Mouse (Mus musculus) embryonic facial prominence, embryonic 15.5 days (tissue): ENCODE results near the gene Zdhhc21. TPM values are rescaled to one million over a fixed set of nuclear protein-coding genes. Genes with fewer than 3 reads are reported as not detected.

ENCODE experiments used
- ATAC-seq: fragments of 200-750 bp; cut with Nextera tagmentation; 2 replicates; pipeline ENCODE4 v1.8.0; 2017; ENCODE audit warnings: low read depth, moderate TSS enrichment; ENCODE audit not compliant: insufficient number of reproducible peaks, low FRiP score, low TSS enrichment
- H3K27ac ChIP-seq: fragments of 300-500 bp; sonication (generic); replicated peaks from 2 replicates; pipeline ENCODE4 v1.5.1; 2015; ENCODE audit warnings: mild to moderate bottlenecking, inconsistent platforms
- H3K27me3 ChIP-seq: fragments of 300-500 bp; sonication (generic); 2 replicates; pipeline ENCODE4 v1.6.1; 2015; ENCODE audit warnings: inconsistent platforms
- H3K36me3 ChIP-seq: fragments of 300-500 bp; sonication (generic); 2 replicates; pipeline ENCODE4 v1.6.1; 2015; ENCODE audit warnings: mild to moderate bottlenecking, inconsistent platforms
- H3K4me1 ChIP-seq: fragments of 300-500 bp; sonication (generic); 2 replicates; pipeline ENCODE4 v1.6.1; 2015; ENCODE audit warnings: inconsistent platforms
- H3K4me2 ChIP-seq: fragments of 300-500 bp; sonication (generic); replicated peaks from 2 replicates; pipeline ENCODE4 v1.6.1; 2015; ENCODE audit warnings: mild to moderate bottlenecking, inconsistent platforms
- H3K4me3 ChIP-seq: fragments of 300-500 bp; sonication (generic); replicated peaks from 2 replicates; pipeline ENCODE4 v1.5.1; 2015; ENCODE audit warnings: mild to moderate bottlenecking, inconsistent platforms
- H3K9ac ChIP-seq: fragments of 300-500 bp; sonication (generic); 2 replicates; pipeline ENCODE4 v1.6.1; 2015; ENCODE audit warnings: inconsistent platforms
- H3K9me3 ChIP-seq: fragments of 300-500 bp; sonication (generic); replicated peaks from 2 replicates; pipeline ENCODE4 v1.6.1; 2016; ENCODE audit warnings: inconsistent platforms
- WGBS: fragments of 180-500 bp; shearing (Covaris S2); methylation state at CpG from one replicate; pipeline ENCODE4 v1.1.7; 2015; 5-methylcytosine and 5-hydroxymethylcytosine counted together
- polyA plus RNA-seq: library from polyadenylated mRNA; unstranded; fragments of >200 nt; fragmentation: Nextera tagmentation; extraction: Ambion mirVana; gene quantifications from 2 replicates; pipeline ENCODE4 v1.2.1, GENCODE M21; 2015

Gene Zdhhc21
- polyA plus RNA-seq, 1 experiment from 2014 or later = 15.2 TPM

DNA sequence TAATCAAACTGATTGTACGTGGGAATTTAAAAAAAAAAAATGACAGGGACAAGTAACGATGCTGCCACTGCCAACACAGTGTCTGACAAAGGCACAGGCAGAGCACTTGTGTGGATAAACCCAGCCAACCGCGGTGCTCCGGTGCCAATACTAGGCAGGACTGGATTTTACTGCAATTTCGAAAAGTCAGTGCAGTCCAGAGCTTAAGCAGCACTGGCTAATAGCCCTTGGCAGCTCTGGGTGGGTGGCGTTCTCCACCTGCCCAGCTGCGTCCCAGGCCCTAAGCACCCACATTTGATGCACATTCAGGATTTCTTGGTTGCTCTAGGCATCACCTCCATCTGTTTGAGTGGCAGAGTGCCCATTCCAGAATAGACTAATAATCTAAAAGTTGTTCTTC, 3.6 kb upstream of the Zdhhc21 start:
- Histone ChIP-seq H3K27ac (no peak overlapping the region), H3K4me1 (0 out of 2 replicates have a peak, but pooled peaks cover 5% of the 10 kb centered on the region), H3K4me2 (no peak overlapping the region), H3K9ac (no peak overlapping the region), H3K4me3 (no peak overlapping the region), H3K9me3 (no peaks in the 10 kb centered on the region), H3K36me3 (no peaks in the 10 kb centered on the region), H3K27me3 (no peaks in the 10 kb centered on the region)
- ATAC-seq = no peak
- WGBS = 87% methylated on average over 8 of the region's 8 CpGs

GRCm38 (mm10) chr4:82861451-82861850, 1.7 kb upstream of the Zdhhc21 start:
- 92% methylated on average over 2 of the region's 2 CpGs for WGBS
- no peak overlapping the region for H3K9ac ChIP-seq
- H3K27ac ChIP-seq = no peak overlapping the region
- no peaks in the 10 kb centered on the region for H3K36me3 ChIP-seq
- no peak for ATAC-seq
- no peak overlapping the region for H3K4me2 ChIP-seq
- H3K4me3 ChIP-seq = no peak overlapping the region
- no peaks in the 10 kb centered on the region for H3K9me3 ChIP-seq
- 0 out of 2 replicates have a peak, but pooled peaks cover 5% of the 10 kb centered on the region for H3K4me1 ChIP-seq
- no peaks in the 10 kb centered on the region for H3K27me3 ChIP-seq

DNA sequence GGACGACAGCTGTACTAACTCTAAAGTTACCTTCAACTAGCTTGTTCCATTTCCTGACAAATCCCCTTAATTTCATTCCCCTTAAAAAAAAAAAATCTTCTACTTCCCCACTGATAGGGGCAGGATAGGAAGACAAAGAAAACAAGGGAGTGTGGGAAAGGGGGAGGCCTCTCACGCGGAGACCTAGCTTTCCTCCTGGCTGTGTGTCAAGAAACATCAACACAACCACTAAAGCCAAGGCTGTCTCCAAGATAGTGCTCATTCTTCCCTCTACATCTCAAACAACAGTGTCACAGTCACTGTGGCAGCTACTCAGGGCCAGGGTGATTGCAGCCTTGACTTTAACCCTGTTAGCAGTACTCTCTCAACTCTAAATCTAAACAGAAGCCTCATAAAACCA, 808 bp upstream of the Zdhhc21 start:
- Histone ChIP-seq H3K4me2 (no peak overlapping the region), H3K4me3 (no peak overlapping the region), H3K9ac (no peak overlapping the region), H3K9me3 (no peaks in the 10 kb centered on the region), H3K27me3 (no peaks in the 10 kb centered on the region), H3K4me1 (0 out of 2 replicates have a peak, but pooled peaks cover 5% of the 10 kb centered on the region), H3K27ac (no peak overlapping the region), H3K36me3 (no peaks in the 10 kb centered on the region)
- WGBS = 46% methylated on average over 3 of the region's 3 CpGs
- no peak for ATAC-seq

- Histone ChIP-seq H3K27ac (no peak overlapping the region), H3K4me2 (peak overlapping the region; percentile 63), H3K27me3 (no peaks in the 10 kb centered on the region), H3K4me1 (0 out of 2 replicates have a peak, but pooled peaks cover 5% of the 10 kb centered on the region), H3K9ac (no peak overlapping the region), H3K9me3 (no peaks in the 10 kb centered on the region), H3K4me3 (peak overlapping the region; percentile 65), H3K36me3 (no peaks in the 10 kb centered on the region)
- 32% methylated on average over 4 of the region's 4 CpGs for WGBS
- ATAC-seq = no peak; the same call in 1 of the 2 replicates
Measured at GRCm38 (mm10) chr4:82858431-82859010, 1.2 kb downstream of the Zdhhc21 start.

DNA sequence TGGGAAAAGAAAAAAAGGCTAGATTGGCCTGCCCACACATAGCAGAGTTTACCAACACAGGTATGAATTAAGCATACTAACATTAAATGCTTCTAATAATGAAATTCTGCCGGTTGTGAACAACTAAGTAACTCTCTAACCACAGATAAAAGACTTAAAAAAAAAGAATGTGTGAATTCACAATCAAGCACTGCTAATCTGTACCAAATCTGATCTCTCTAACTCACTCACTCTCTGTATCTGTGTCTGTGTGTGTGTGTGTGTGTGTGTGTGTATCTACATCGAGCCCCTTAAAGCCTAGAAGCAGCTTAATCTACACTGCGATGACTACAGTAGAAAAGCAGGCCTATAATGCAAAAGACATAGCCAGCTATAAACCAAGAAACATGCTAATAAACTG, 2.8 kb downstream of the Zdhhc21 start:
- Histone ChIP-seq H3K4me1 (0 out of 2 replicates have a peak, but pooled peaks cover 5% of the 10 kb centered on the region), H3K27me3 (no peaks in the 10 kb centered on the region), H3K4me2 (no peak overlapping the region), H3K9ac (no peak overlapping the region), H3K27ac (no peak overlapping the region), H3K9me3 (no peaks in the 10 kb centered on the region), H3K36me3 (peaks cover 5% of the 10 kb centered on the region; the same call in 1 of the 2 replicates), H3K4me3 (no peak overlapping the region)
- ATAC-seq = no peak
- 83% methylated on average over 3 of the region's 3 CpGs for WGBS

DNA sequence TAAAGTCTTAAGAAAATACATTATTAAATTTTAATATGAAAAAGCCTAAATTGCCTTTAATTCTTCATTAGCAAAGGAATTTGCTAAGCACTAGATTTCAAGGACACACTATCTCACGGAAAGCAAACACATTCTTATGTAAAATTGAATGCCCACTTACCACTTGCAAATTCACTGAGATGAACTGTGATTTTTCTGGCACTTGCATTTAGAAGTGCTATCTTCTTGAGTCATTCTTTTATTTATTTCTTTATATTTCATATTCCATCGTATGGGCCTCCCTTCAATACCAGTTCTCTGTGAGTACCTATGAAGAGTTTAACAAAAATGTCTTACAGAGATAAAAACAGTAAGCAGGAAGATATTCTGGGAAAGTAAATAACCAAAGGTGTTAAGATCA, 5.9 kb downstream of the Zdhhc21 start:
- ATAC-seq = no peak
- 80% methylated on average over 2 of the region's 2 CpGs for WGBS
- no peaks in the 10 kb centered on the region for H3K27me3 ChIP-seq
- H3K4me1 ChIP-seq = peaks cover 4% of the 10 kb centered on the region
- H3K9ac ChIP-seq = no peak overlapping the region
- no peak overlapping the region for H3K4me3 ChIP-seq
- H3K4me2 ChIP-seq = no peak overlapping the region
- H3K36me3 ChIP-seq = peaks cover 5% of the 10 kb centered on the region; the same call in 1 of the 2 replicates
- no peak overlapping the region for H3K27ac ChIP-seq
- no peaks in the 10 kb centered on the region for H3K9me3 ChIP-seq

GRCm38 (mm10) chr4:82848552-82849234, 11.1 kb downstream of the Zdhhc21 start:
- Histone ChIP-seq H3K36me3 (peaks cover 5% of the 10 kb centered on the region; the same call in 1 of the 2 replicates), H3K4me2 (no peak overlapping the region), H3K27ac (no peak overlapping the region), H3K27me3 (no peaks in the 10 kb centered on the region), H3K9ac (no peak overlapping the region), H3K9me3 (no peaks in the 10 kb centered on the region), H3K4me1 (peaks cover 4% of the 10 kb centered on the region), H3K4me3 (no peak overlapping the region)
- WGBS = 58% methylated on average over 5 of the region's 5 CpGs
- ATAC-seq = no peak

DNA sequence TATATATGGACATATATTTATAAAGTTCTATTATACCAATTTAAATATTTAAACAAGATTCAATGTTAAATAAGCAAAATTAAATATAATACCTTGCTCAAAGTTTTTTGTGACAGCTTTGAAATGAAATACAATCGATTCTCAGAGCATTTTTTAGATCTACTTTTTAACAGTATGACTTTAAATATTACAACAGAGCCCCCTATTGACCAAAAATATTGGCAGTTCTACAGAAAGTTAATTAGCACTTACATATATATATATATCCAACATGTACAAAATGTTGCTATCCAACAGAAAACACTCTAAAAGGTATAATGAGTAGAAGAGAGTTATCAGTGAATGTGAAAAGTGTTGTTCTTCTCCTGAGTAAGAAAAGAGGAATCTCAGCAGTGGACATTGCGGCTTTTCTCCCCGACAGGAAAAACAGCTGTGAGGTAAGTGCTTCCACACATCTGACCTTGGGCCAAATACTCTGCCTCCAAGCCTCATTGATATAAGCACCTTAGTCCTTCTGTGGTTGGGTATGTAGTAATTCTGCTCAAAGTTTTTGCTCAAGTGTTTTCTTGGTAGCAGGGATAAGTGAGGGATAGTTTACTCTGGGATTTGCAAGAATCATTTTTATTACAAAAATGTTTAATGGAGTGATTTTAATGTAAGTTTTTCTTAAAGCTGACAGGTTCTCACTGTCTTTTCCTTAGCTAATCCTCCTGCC, 22.1 kb downstream of the Zdhhc21 start:
- Histone ChIP-seq H3K27ac (no peak overlapping the region), H3K27me3 (no peaks in the 10 kb centered on the region), H3K36me3 (peaks cover 21% of the 10 kb centered on the region), H3K4me3 (no peak overlapping the region), H3K9ac (no peak overlapping the region), H3K9me3 (no peaks in the 10 kb centered on the region), H3K4me2 (no peak overlapping the region), H3K4me1 (no peaks in the 10 kb centered on the region)
- no peak for ATAC-seq
- 49% methylated on average over 3 of the region's 3 CpGs for WGBS

GRCm38 (mm10) chr4:82831155-82831554, 28.6 kb downstream of the Zdhhc21 start:
- Histone ChIP-seq H3K27me3 (no peaks in the 10 kb centered on the region), H3K36me3 (peaks cover 12% of the 10 kb centered on the region; the same call in 1 of the 2 replicates), H3K27ac (no peak overlapping the region), H3K4me2 (no peak overlapping the region), H3K4me1 (no peaks in the 10 kb centered on the region), H3K4me3 (no peak overlapping the region), H3K9me3 (no peaks in the 10 kb centered on the region), H3K9ac (no peak overlapping the region)
- 91% methylated on average over 2 of the region's 2 CpGs for WGBS
- ATAC-seq = no peak

DNA sequence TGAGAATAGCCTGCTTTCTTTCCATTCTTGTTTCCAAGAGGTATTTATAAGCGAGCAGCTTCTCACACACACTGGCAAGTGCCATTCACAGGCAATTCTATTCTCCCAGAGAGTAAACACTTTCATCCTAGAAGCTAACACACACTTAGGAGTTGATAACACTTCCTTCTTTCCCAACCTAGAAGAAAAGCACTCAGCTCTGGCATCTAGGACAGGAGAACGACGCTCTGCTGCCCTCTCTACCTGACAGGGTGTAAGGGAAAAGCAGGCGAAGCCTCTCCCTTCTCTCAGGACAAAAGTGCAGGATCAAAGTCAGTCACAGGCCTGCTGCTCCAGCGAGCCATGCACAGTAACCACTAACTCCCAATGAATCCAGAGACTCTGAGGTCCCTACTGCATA, 30.3 kb downstream of the Zdhhc21 start:
- H3K36me3 ChIP-seq = 0 out of 2 replicates have a peak, but pooled peaks cover 7% of the 10 kb centered on the region
- 62% methylated on average over 5 of the region's 5 CpGs for WGBS
- H3K9ac ChIP-seq = no peak overlapping the region
- ATAC-seq = no peak
- no peaks in the 10 kb centered on the region for H3K27me3 ChIP-seq
- no peaks in the 10 kb centered on the region for H3K4me1 ChIP-seq
- H3K27ac ChIP-seq = no peak overlapping the region
- H3K9me3 ChIP-seq = no peaks in the 10 kb centered on the region
- H3K4me3 ChIP-seq = no peak overlapping the region
- H3K4me2 ChIP-seq = no peak overlapping the region

GRCm38 (mm10) chr4:82827001-82827400, 32.8 kb downstream of the Zdhhc21 start:
- Histone ChIP-seq H3K36me3 (peaks cover 9% of the 10 kb centered on the region; the same call in 1 of the 2 replicates), H3K9me3 (no peaks in the 10 kb centered on the region), H3K4me2 (no peak overlapping the region), H3K27ac (no peak overlapping the region), H3K4me1 (no peaks in the 10 kb centered on the region), H3K9ac (no peak overlapping the region), H3K27me3 (no peaks in the 10 kb centered on the region), H3K4me3 (no peak overlapping the region)
- 66% methylated on average over 2 of the region's 2 CpGs for WGBS
- no peak for ATAC-seq
